Mouse (Mus musculus) cerebellum, adult 2 months (tissue): ENCODE measurements around the gene Gal3st2b. TPM values are rescaled to one million over a fixed set of nuclear protein-coding genes. Genes with fewer than 3 reads are reported as not detected.
"Not testable (repeated sequence)": the region's sequence is repeated elsewhere in the genome, so short reads cannot be mapped to it uniquely, and the experiment has no call there.

Experiments
- DNase-seq, 2 experiments: peaks; one replicate each; pipeline ENCODE4 v3.0.0; 2021
- H3K27ac ChIP-seq: fragments of 200-500 bp; 2 replicates; pipeline ENCODE4 v1.5.1; 2012; ENCODE audit warnings: low read length, control low read depth, inconsistent platforms; ENCODE audit not compliant: insufficient read depth
- H3K27me3 ChIP-seq: fragments of 200-500 bp; 2 replicates; pipeline ENCODE4 v1.6.1; 2012; ENCODE audit warnings: inconsistent platforms, mild to moderate bottlenecking, low read length, moderate library complexity; ENCODE audit not compliant: control insufficient read depth, insufficient read depth
- H3K4me1 ChIP-seq: fragments of 200-500 bp; 2 replicates; pipeline ENCODE4 v1.6.1; 2011; ENCODE audit warnings: low read length; ENCODE audit not compliant: control insufficient read depth, insufficient read depth
- H3K4me3 ChIP-seq: fragments of 200-500 bp; replicated peaks from 2 replicates; pipeline ENCODE3; 2011; ENCODE audit warnings: mild to moderate bottlenecking, low read depth, low read length, control low read depth; ENCODE audit not compliant: insufficient read depth
- WGBS: fragments of 180-500 bp; shearing (Covaris S2); methylation state at CpG from one replicate; pipeline ENCODE4 v1.1.7; 2018; 5-methylcytosine and 5-hydroxymethylcytosine counted together
- polyA plus RNA-seq: library from polyadenylated mRNA; depleted of rRNA; stranded (reverse); fragments of >200 nt; gene quantifications from 2 replicates; pipeline ENCODE4 v1.2.3, GENCODE M21; 2012

Gene Gal3st2b
- polyA plus RNA-seq, 1 experiment = 0.11 TPM

- DNase-seq, H3K4me1 ChIP-seq, H3K27ac ChIP-seq, H3K27me3 ChIP-seq, H3K4me3 ChIP-seq: not testable (repeated sequence)
- 88% methylated on average over 3 of the region's 3 CpGs for WGBS
Observed at GRCm38 (mm10) chr1:93922609-93923008, 4.5 kb downstream of the Gal3st2b start.

GRCm38 (mm10) chr1:93923098-93923497, 5.0 kb downstream of the Gal3st2b start:
- WGBS = 57% methylated on average over 2 of the region's 2 CpGs
- DNase-seq, H3K4me1 ChIP-seq, H3K27ac ChIP-seq, H3K27me3 ChIP-seq, H3K4me3 ChIP-seq: not testable (repeated sequence)

- not testable (repeated sequence) for H3K27me3 ChIP-seq, H3K4me3 ChIP-seq
- peak; percentile 37 to 61 for DNase-seq
Observed at GRCm38 (mm10) chr1:93935378-93935777, 17.3 kb downstream of the Gal3st2b start.

GRCm38 (mm10) chr1:93937807-93938206, 19.7 kb downstream of the Gal3st2b start:
- 86% methylated on average over 1 of the region's 1 CpGs for WGBS
- not testable (repeated sequence) for H3K27me3 ChIP-seq, H3K27ac ChIP-seq, H3K4me1 ChIP-seq, H3K4me3 ChIP-seq, DNase-seq

More at GRCm38 (mm10) chr1:93935378-93935777, 17.3 kb downstream of the Gal3st2b start:
- not testable (repeated sequence) for H3K27ac ChIP-seq, H3K4me1 ChIP-seq
- WGBS = 15% methylated on average over 1 of the region's 1 CpGs

GRCm38 (mm10) chr1:93938415-93938814, 20.3 kb downstream of the Gal3st2b start:
- not testable (repeated sequence) for H3K27ac ChIP-seq, DNase-seq, H3K27me3 ChIP-seq, H3K4me1 ChIP-seq, H3K4me3 ChIP-seq
- WGBS = 87% methylated on average over 7 of the region's 7 CpGs

GRCm38 (mm10) chr1:93949087-93949486, 31.0 kb downstream of the Gal3st2b start:
- H3K27ac ChIP-seq, H3K27me3 ChIP-seq, H3K4me3 ChIP-seq, DNase-seq, H3K4me1 ChIP-seq: not testable (repeated sequence)
- WGBS = no CpG with 5 or more reads among the region's 11 CpGs

GRCm38 (mm10) chr1:93966489-93966888, 48.4 kb downstream of the Gal3st2b start:
- not testable (repeated sequence) for H3K27ac ChIP-seq, H3K27me3 ChIP-seq, H3K4me3 ChIP-seq, H3K4me1 ChIP-seq, DNase-seq
- WGBS = no CpG with 5 or more reads among the region's 1 CpGs

GRCm38 (mm10) chr1:93970380-93970779, 52.3 kb downstream of the Gal3st2b start:
- WGBS = 55% methylated on average over 4 of the region's 5 CpGs

GRCm38 (mm10) chr1:93970797-93971196, 52.7 kb downstream of the Gal3st2b start:
- H3K4me1 ChIP-seq, H3K27ac ChIP-seq, H3K27me3 ChIP-seq, DNase-seq, H3K4me3 ChIP-seq: not testable (repeated sequence)
- WGBS = no CpG with 5 or more reads among the region's 4 CpGs

More at GRCm38 (mm10) chr1:93970380-93970779, 52.3 kb downstream of the Gal3st2b start:
- DNase-seq, H3K27me3 ChIP-seq, H3K27ac ChIP-seq, H3K4me3 ChIP-seq, H3K4me1 ChIP-seq: not testable (repeated sequence)

GRCm38 (mm10) chr1:93975764-93976163, 57.7 kb downstream of the Gal3st2b start:
- not testable (repeated sequence) for H3K4me1 ChIP-seq, H3K27ac ChIP-seq, H3K27me3 ChIP-seq, DNase-seq, H3K4me3 ChIP-seq
- 11% methylated on average over 1 of the region's 4 CpGs for WGBS

GRCm38 (mm10) chr1:93978287-93978686, 60.2 kb downstream of the Gal3st2b start:
- not testable (repeated sequence) for H3K4me1 ChIP-seq, H3K27ac ChIP-seq, H3K4me3 ChIP-seq, H3K27me3 ChIP-seq, DNase-seq
- WGBS = no CpG with 5 or more reads among the region's 7 CpGs

- H3K27ac ChIP-seq, H3K4me1 ChIP-seq, H3K4me3 ChIP-seq, DNase-seq, H3K27me3 ChIP-seq: not testable (repeated sequence)
- 20% methylated on average over 1 of the region's 2 CpGs for WGBS
Observed at GRCm38 (mm10) chr1:93980932-93981331, 62.8 kb downstream of the Gal3st2b start.
